Mouse (Mus musculus): ENCODE measurements at regions not wholly inside any gene's neighbourhood (a gene's known extent, or its start where the extent isn't known, plus 50 kb on each side); places are given as distances from the start of the nearest gene placed in this dataset.

DNA sequence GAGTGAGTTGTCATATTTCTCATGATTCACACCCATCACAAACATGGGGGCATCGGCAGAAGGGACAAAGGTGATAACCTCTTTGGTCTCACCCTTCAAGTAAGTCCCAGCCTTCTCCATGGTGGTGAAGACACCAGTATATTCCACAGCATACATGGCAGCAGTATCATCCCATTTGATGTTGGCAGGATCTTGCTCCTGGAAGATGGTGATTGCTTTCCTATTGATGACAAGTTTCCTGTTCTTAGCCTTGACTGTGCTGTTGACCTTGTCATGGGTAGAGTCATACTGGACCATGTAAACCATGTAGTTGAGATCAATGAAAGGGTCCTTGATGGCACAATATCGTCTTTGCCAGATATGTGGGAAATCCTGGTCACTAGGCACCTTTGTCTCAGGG is 180.4 kb upstream of the Slc30a5 start:
- ATAC-seq, result no peak
- Histone ChIP-seq H3K4me2 (replicated peaks) (no peak overlapping the region), H3K4me1 (replicated peaks) (no peaks in the 10 kb centered on the region), H3K36me3 (no peaks in the 10 kb centered on the region), H3K4me3 (replicated peaks) (no peak overlapping the region), H3K9me3 (no peaks in the 10 kb centered on the region), H3K9ac (replicated peaks) (no peak overlapping the region), H3K27ac (no peak overlapping the region), H3K27me3 (no peaks in the 10 kb centered on the region)
- WGBS, result 92% methylated on average over 2 of the region's 2 CpGs

GRCm38 (mm10) chr13:100990646-100991045 is 157.4 kb upstream of the Slc30a5 start:
- H3K4me3 ChIP-seq (replicated peaks), result no peak overlapping the region
- no peaks in the 10 kb centered on the region for H3K9me3 ChIP-seq
- no peak overlapping the region for H3K27ac ChIP-seq
- no peaks in the 10 kb centered on the region for H3K27me3 ChIP-seq
- ATAC-seq, result no peak
- no peak overlapping the region for H3K9ac ChIP-seq (replicated peaks)
- no peaks in the 10 kb centered on the region for H3K36me3 ChIP-seq
- 89% methylated on average over 2 of the region's 2 CpGs for WGBS
- H3K4me2 ChIP-seq (replicated peaks), result no peak overlapping the region
- H3K4me1 ChIP-seq (replicated peaks), result no peaks in the 10 kb centered on the region

DNA sequence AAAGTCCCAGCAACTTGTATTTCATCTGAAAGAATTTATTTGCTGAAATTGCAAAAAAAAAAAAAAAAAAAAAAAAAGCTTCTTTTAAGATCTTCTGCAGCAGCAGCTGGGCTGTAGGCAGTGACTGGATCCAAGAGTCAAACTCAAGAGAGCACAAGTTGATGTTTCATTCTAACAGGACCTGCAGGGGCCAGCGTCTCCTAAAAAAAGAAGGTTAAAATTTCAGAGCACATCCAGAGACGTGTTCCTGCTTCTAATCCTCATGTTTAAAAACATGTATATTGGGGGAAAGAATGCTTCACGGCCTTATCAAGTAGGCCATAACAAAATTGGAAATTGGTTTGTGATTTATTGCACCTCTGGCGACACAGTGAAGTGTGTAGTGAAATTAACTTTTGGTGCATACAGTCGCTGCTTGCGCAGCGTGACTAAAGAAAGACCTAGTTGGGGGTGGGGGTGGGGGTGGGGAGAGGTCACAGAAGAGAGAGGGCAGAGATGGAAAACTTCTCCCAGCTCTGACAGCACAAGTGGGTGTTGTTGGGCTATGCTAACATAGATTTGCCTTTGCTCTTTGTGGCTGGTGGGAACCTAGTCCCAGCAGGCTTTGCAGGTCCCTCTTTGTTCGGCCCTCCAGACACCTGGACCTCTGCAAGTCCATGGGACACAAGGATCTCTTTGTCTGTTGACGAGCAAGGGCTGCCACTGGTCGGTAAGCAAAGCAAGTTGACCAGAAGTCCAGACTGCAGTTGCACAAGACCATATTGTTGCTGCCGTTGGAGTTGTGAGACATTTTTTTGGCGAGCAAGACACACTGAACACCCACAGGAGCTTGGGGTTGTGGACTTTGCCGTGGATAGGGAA is 155.7 kb upstream of the Slc30a5 start:
- Histone ChIP-seq H3K36me3 (no peaks in the 10 kb centered on the region), H3K4me2 (replicated peaks) (no peak overlapping the region), H3K27me3 (no peaks in the 10 kb centered on the region), H3K4me3 (replicated peaks) (no peak overlapping the region), H3K9me3 (no peaks in the 10 kb centered on the region), H3K27ac (no peak overlapping the region), H3K9ac (replicated peaks) (no peak overlapping the region), H3K4me1 (replicated peaks) (no peaks in the 10 kb centered on the region)
- 76% methylated on average over 13 of the region's 13 CpGs for WGBS
- ATAC-seq, result no peak

- H3K4me1 ChIP-seq (replicated peaks), result no peaks in the 10 kb centered on the region
- no peak overlapping the region for H3K9ac ChIP-seq (replicated peaks)
- 93% methylated on average over 5 of the region's 5 CpGs for WGBS
- H3K36me3 ChIP-seq, result no peaks in the 10 kb centered on the region
- H3K27me3 ChIP-seq, result no peaks in the 10 kb centered on the region
- ATAC-seq, result no peak
- H3K4me3 ChIP-seq (replicated peaks), result no peak overlapping the region
- H3K4me2 ChIP-seq (replicated peaks), result no peak overlapping the region
- no peak overlapping the region for H3K27ac ChIP-seq
- H3K9me3 ChIP-seq, result no peaks in the 10 kb centered on the region
Measured at GRCm38 (mm10) chr13:100988116-100988515, 154.9 kb upstream of the Slc30a5 start.

- WGBS, result 87% methylated on average over 3 of the region's 3 CpGs
- ATAC-seq, result no peak
Measured at GRCm38 (mm10) chr13:100975741-100976140, 142.5 kb upstream of the Slc30a5 start.

GRCm38 (mm10) chr13:100971080-100972017 is 138.1 kb upstream of the Slc30a5 start:
- H3K27me3 ChIP-seq, result no peaks in the 10 kb centered on the region
- ATAC-seq, result no peak
- H3K4me2 ChIP-seq (replicated peaks), result no peak overlapping the region
- no peak overlapping the region for H3K9ac ChIP-seq (replicated peaks)
- no peaks in the 10 kb centered on the region for H3K4me1 ChIP-seq (replicated peaks)
- no peaks in the 10 kb centered on the region for H3K9me3 ChIP-seq
- H3K27ac ChIP-seq, result no peak overlapping the region
- H3K4me3 ChIP-seq (replicated peaks), result no peak overlapping the region
- WGBS, result 87% methylated on average over 2 of the region's 2 CpGs
- H3K36me3 ChIP-seq, result no peaks in the 10 kb centered on the region

More at GRCm38 (mm10) chr13:100975741-100976140, 142.5 kb upstream of the Slc30a5 start:
- Histone ChIP-seq H3K9ac (replicated peaks) (no peak overlapping the region), H3K27ac (no peak overlapping the region), H3K27me3 (no peaks in the 10 kb centered on the region), H3K4me3 (replicated peaks) (no peak overlapping the region), H3K36me3 (no peaks in the 10 kb centered on the region), H3K9me3 (no peaks in the 10 kb centered on the region), H3K4me2 (replicated peaks) (no peak overlapping the region), H3K4me1 (replicated peaks) (no peaks in the 10 kb centered on the region)

DNA sequence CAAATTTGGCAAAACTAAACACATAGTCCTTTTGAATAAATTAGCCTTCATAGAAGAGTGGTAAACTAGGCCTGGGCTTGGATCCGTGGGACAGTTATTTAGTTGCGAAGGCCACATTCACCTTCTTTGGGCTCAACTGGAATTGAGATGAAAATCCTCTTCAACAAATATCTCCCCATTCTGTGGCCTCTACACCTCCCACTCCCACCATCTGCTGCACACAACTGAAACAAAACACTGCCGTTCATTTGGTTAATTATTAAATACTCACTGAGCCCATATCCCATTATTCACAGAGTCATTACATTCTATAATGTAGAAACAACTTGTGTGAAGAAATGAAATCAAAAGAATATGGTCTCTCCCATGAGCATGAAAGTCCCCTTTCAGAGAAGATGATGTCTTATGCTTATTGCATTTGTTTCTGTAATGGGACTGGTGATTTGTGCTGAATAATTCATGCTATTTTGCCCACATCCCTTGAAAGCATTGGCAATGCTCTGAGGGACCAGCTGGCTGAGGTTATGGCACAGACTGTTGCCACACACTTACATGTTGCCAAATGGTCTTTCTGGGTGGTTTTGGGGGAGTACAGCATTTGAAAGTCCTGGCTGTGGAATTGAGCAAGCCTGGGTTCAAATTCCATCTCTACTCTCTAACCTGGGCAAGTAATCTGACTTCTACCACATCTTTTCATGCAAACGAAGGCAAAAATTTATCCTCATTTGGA is 129.7 kb upstream of the Slc30a5 start:
- no peak overlapping the region for H3K9ac ChIP-seq (replicated peaks)
- H3K9me3 ChIP-seq, result no peaks in the 10 kb centered on the region
- no peaks in the 10 kb centered on the region for H3K27me3 ChIP-seq
- H3K36me3 ChIP-seq, result no peaks in the 10 kb centered on the region
- H3K4me3 ChIP-seq (replicated peaks), result no peak overlapping the region
- WGBS, result 83% methylated on average over 4 of the region's 4 CpGs
- H3K27ac ChIP-seq, result no peak overlapping the region
- H3K4me1 ChIP-seq (replicated peaks), result no peaks in the 10 kb centered on the region
- no peak for ATAC-seq
- H3K4me2 ChIP-seq (replicated peaks), result no peak overlapping the region

- ATAC-seq, result no peak
- Histone ChIP-seq H3K9me3 (no peaks in the 10 kb centered on the region), H3K9ac (replicated peaks) (no peak overlapping the region), H3K4me3 (replicated peaks) (no peak overlapping the region), H3K36me3 (no peaks in the 10 kb centered on the region), H3K27ac (no peak overlapping the region), H3K27me3 (no peaks in the 10 kb centered on the region), H3K4me1 (replicated peaks) (peaks cover 5% of the 10 kb centered on the region; the same call in 1 of the 2 replicates), H3K4me2 (replicated peaks) (no peak overlapping the region)
- 85% methylated on average over 8 of the region's 8 CpGs for WGBS
Measured at GRCm38 (mm10) chr13:100954598-100955251, 121.5 kb upstream of the Slc30a5 start.

DNA sequence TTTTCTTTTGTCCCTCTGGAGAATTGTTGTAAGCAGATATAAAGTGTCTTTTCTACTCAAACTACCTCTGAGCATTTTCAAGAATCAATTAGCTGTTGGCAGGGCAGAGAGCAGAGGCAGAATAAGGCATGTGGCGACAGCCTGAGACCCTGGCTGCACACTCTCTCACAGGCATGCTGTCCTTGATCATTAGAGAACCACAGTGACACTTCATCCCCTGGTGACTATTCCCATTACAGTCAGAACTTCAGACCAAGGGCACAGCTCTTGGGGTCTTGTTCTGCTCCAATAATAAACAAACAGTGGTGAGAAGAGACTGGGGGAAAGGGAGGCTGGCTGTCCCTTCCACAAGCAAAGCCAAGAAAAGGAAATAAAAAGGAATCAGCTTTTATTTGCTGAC is 120.9 kb upstream of the Slc30a5 start:
- H3K4me1 ChIP-seq (replicated peaks), result peaks cover 5% of the 10 kb centered on the region; the same call in 1 of the 2 replicates
- no peak for ATAC-seq
- no peak overlapping the region for H3K4me3 ChIP-seq (replicated peaks)
- no peak overlapping the region for H3K27ac ChIP-seq
- H3K36me3 ChIP-seq, result no peaks in the 10 kb centered on the region
- H3K4me2 ChIP-seq (replicated peaks), result no peak overlapping the region
- H3K27me3 ChIP-seq, result no peaks in the 10 kb centered on the region
- 42% methylated on average over 1 of the region's 1 CpGs for WGBS
- H3K9me3 ChIP-seq, result no peaks in the 10 kb centered on the region
- H3K9ac ChIP-seq (replicated peaks), result no peak overlapping the region

- no peak overlapping the region for H3K4me3 ChIP-seq (replicated peaks)
- H3K4me1 ChIP-seq (replicated peaks), result peaks cover 5% of the 10 kb centered on the region; the same call in 1 of the 2 replicates
- no peak overlapping the region for H3K27ac ChIP-seq
- no peak overlapping the region for H3K9ac ChIP-seq (replicated peaks)
- no peaks in the 10 kb centered on the region for H3K27me3 ChIP-seq
- no peak overlapping the region for H3K4me2 ChIP-seq (replicated peaks)
- no peaks in the 10 kb centered on the region for H3K36me3 ChIP-seq
- WGBS, result 88% methylated on average over 1 of the region's 1 CpGs
- no peak for ATAC-seq
- H3K9me3 ChIP-seq, result no peaks in the 10 kb centered on the region
Measured at GRCm38 (mm10) chr13:100951185-100951508, 117.9 kb upstream of the Slc30a5 start.

GRCm38 (mm10) chr13:100950348-100951184 is 117.3 kb upstream of the Slc30a5 start:
- no peak overlapping the region for H3K27ac ChIP-seq
- WGBS, result 35% methylated on average over 7 of the region's 7 CpGs
- no peak for ATAC-seq

More at GRCm38 (mm10) chr13:100950348-100951184, 117.3 kb upstream of the Slc30a5 start:
- Histone ChIP-seq H3K4me2 (replicated peaks) (no peak overlapping the region), H3K9me3 (no peaks in the 10 kb centered on the region), H3K36me3 (no peaks in the 10 kb centered on the region), H3K27me3 (no peaks in the 10 kb centered on the region), H3K4me3 (replicated peaks) (no peak overlapping the region), H3K4me1 (replicated peaks) (peaks cover 5% of the 10 kb centered on the region; the same call in 1 of the 2 replicates), H3K9ac (replicated peaks) (no peak overlapping the region)
